Mouse (Mus musculus) liver, embryonic 13.5 days (tissue): ENCODE results near the gene Gtf2ird2. TPM values are rescaled to one million over a fixed set of nuclear protein-coding genes. Genes with fewer than 3 reads are reported as not detected.

Experiments
- ATAC-seq: fragments of 200-750 bp; cut with Nextera tagmentation; 2 replicates; pipeline ENCODE4 v1.8.0; 2017; ENCODE audit warnings: low read depth, mild to moderate bottlenecking, moderate number of reproducible peaks, moderate library complexity
- DNase-seq: peaks from one replicate; pipeline ENCODE4 v3.0.0; 2022
- H3K27ac ChIP-seq: fragments of 300-500 bp; sonication (generic); 2 replicates; pipeline ENCODE4 v1.5.1; 2015; ENCODE audit warnings: moderate library complexity, mild to moderate bottlenecking, inconsistent platforms
- H3K27me3 ChIP-seq: fragments of 300-500 bp; sonication (generic); 2 replicates; pipeline ENCODE4 v1.6.1; 2015; ENCODE audit warnings: mild to moderate bottlenecking, inconsistent platforms
- H3K36me3 ChIP-seq: fragments of 300-500 bp; sonication (generic); 2 replicates; pipeline ENCODE4 v1.6.1; 2015; ENCODE audit warnings: mild to moderate bottlenecking, inconsistent platforms
- H3K4me1 ChIP-seq: fragments of 300-500 bp; sonication (generic); replicated peaks from 2 replicates; pipeline ENCODE4 v1.6.1; 2015; ENCODE audit warnings: inconsistent platforms
- H3K4me2 ChIP-seq: fragments of 300-500 bp; sonication (generic); 2 replicates; pipeline ENCODE4 v1.6.1; 2015; ENCODE audit warnings: inconsistent platforms, mild to moderate bottlenecking, moderate library complexity
- H3K4me3 ChIP-seq: fragments of 300-500 bp; sonication (generic); replicated peaks from 2 replicates; pipeline ENCODE4 v1.5.1; 2015; ENCODE audit warnings: mild to moderate bottlenecking, inconsistent platforms
- H3K9ac ChIP-seq: fragments of 300-500 bp; sonication (generic); 2 replicates; pipeline ENCODE4 v1.6.1; 2015; ENCODE audit warnings: mild to moderate bottlenecking, inconsistent platforms
- H3K9me3 ChIP-seq: fragments of 300-500 bp; sonication (generic); replicated peaks from 2 replicates; pipeline ENCODE4 v1.6.1; 2016; ENCODE audit warnings: inconsistent platforms
- WGBS: fragments of 180-500 bp; shearing (Covaris S2); methylation state at CpG from one replicate; pipeline ENCODE4 v1.1.7; 2015; ENCODE audit not compliant: insufficient replicate concordance; 5-methylcytosine and 5-hydroxymethylcytosine counted together
- polyA plus RNA-seq: library from polyadenylated mRNA; unstranded; fragments of >200 nt; fragmentation: Nextera tagmentation; extraction: Ambion mirVana; gene quantifications from 2 replicates; pipeline ENCODE4 v1.2.1, GENCODE M21; 2015

Gtf2ird2 gene
- polyA plus RNA-seq, 1 experiment from 2014 or later = 1.5 TPM

DNA sequence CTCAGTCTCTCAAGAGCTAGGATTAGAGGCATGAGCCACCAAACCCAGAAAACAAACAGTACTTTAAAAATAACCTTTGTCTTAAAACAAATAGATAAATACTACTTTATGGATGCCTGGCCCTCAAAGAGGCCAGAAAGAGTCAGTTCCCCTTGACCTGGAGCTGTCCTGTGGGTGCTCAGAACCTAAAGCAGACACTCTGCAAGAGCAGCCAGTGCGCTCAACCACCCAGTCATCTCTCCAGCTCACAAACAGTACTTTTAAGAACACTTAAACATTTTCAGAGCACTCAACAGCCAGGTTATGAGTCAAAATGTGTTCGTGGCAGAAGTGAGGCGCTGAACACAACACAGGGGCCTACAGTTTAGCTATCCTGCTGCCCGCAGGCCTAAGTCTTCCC is 67.3 kb downstream of the Gtf2ird2 start:
- Histone ChIP-seq H3K9me3 (no peaks in the 10 kb centered on the region), H3K9ac (no peak overlapping the region), H3K4me1 (no peaks in the 10 kb centered on the region), H3K36me3 (peaks cover 96% of the 10 kb centered on the region), H3K4me3 (no peak overlapping the region), H3K27me3 (no peaks in the 10 kb centered on the region), H3K27ac (no peak overlapping the region), H3K4me2 (no peak overlapping the region)
- ATAC-seq = no peak
- no peak for DNase-seq
- 85% methylated on average over 4 of the region's 4 CpGs for WGBS

DNA sequence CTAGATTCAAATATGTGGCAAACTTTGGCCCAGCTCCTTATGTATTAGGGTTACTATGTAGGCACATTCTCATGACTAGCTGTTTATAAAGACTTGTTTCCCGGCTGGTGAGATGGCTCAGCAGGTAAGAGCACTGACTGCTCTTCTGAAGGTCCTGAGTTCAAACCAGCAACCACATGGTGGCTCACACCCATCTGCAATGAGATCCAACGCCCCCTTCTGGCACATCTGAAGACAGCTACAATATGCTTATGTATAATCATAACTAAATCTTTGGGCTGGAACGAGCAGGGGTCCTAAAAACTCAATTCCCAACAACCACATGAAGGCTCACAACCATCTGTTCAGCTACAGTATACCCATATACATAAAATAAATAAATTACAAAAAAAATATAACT is 70.0 kb downstream of the Gtf2ird2 start:
- Histone ChIP-seq H3K27me3 (no peaks in the 10 kb centered on the region), H3K4me1 (0 out of 2 replicates have a peak, but pooled peaks cover 4% of the 10 kb centered on the region), H3K9ac (no peak overlapping the region), H3K36me3 (peaks cover 90% of the 10 kb centered on the region), H3K27ac (no peak overlapping the region), H3K4me2 (no peak overlapping the region), H3K9me3 (no peaks in the 10 kb centered on the region), H3K4me3 (no peak overlapping the region)
- DNase-seq (no peak), ATAC-seq (no peak)
- 63% methylated on average over 3 of the region's 3 CpGs for WGBS

DNA sequence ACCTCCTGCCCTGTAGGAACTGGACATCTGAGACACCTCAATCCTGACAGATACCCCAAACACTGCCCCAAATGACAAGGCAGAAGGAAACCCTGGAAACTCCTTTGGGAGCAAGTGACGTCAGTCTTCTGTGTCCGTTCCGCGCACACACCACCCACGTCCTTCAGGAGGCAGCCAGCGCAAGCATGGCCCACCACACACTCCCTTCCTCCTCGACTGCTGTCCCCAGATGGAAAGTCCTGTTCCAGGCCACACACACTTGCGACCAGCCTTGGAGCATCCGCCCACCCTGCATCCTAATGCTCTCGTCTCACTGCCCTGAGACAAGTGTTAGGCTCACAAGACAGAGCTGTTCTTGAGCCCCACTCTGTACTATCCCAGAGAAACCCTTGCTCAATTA is 71.5 kb downstream of the Gtf2ird2 start:
- DNase-seq (no peak), ATAC-seq (no peak)
- 88% methylated on average over 10 of the region's 10 CpGs for WGBS
- Histone ChIP-seq H3K4me1 (0 out of 2 replicates have a peak, but pooled peaks cover 4% of the 10 kb centered on the region), H3K27ac (no peak overlapping the region), H3K36me3 (peaks cover 91% of the 10 kb centered on the region), H3K9ac (no peak overlapping the region), H3K4me2 (no peak overlapping the region), H3K27me3 (no peaks in the 10 kb centered on the region), H3K9me3 (no peaks in the 10 kb centered on the region), H3K4me3 (no peak overlapping the region)

DNA sequence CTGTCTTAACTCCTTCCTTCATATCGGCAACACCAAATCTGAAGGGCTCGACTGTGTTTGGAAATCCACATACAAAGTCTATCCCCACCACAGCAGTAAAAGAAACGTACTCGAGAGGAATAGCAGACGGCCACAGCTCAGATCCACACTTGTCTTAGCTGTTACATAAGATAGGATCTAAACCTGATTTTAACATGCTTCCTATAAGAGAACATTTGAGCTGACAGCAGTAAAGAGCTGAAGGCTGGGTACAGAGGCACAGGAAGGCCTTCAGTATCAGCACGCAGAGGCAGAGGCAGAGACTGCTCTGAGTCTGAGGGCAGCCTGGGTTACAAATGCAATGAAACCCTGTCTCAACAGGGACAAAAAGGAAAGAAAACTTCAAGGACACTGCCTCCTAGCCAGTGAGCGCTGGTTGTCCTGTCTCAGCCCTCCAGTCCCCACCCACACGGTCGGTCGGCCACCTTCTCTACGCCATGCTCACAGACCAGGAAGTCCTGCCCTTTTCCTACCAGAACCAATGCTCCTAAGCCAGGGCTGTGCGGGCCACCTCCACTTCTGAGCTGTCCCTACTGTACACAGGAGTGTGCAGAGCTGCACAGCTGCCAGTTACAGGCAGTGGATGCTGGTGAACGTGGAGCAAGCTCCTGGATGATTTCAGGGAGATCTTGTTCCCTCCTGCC is 73.7 kb downstream of the Gtf2ird2 start:
- H3K27ac ChIP-seq = no peak overlapping the region
- no peaks in the 10 kb centered on the region for H3K9me3 ChIP-seq
- H3K4me1 ChIP-seq = 0 out of 2 replicates have a peak, but pooled peaks cover 4% of the 10 kb centered on the region
- 72% methylated on average over 13 of the region's 13 CpGs for WGBS
- peaks cover 91% of the 10 kb centered on the region for H3K36me3 ChIP-seq
- no peak overlapping the region for H3K4me3 ChIP-seq
- H3K9ac ChIP-seq = no peak overlapping the region
- DNase-seq (no peak), ATAC-seq (no peak)
- no peaks in the 10 kb centered on the region for H3K27me3 ChIP-seq
- H3K4me2 ChIP-seq = no peak overlapping the region

DNA sequence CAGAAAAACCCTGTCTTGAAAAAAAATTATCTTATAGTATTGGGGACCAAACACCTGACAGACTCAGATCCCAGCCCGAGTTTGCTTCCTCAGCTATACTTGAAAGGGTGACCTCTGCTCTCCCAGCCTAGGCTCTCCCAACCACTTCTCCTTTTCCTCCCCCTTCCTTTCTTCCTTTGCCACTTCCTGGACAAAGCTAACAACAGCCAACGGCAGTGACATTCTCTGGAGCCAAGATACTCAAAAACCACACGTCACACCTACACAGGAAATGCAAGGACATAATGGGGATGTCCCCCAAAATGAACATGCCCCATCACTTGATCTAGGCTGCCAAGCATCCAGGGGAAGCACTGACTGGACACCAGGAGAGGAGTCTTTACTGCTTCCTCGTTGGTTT is 74.6 kb downstream of the Gtf2ird2 start:
- H3K4me1 ChIP-seq = 0 out of 2 replicates have a peak, but pooled peaks cover 4% of the 10 kb centered on the region
- H3K4me2 ChIP-seq = no peak overlapping the region
- H3K36me3 ChIP-seq = peaks cover 91% of the 10 kb centered on the region
- H3K9me3 ChIP-seq = no peaks in the 10 kb centered on the region
- H3K27ac ChIP-seq = no peak overlapping the region; the same call in 1 of the 2 replicates
- no peak for DNase-seq
- H3K4me3 ChIP-seq = no peak overlapping the region
- ATAC-seq = no peak
- H3K9ac ChIP-seq = no peak overlapping the region
- WGBS = 32% methylated on average over 4 of the region's 4 CpGs
- H3K27me3 ChIP-seq = no peaks in the 10 kb centered on the region

DNA sequence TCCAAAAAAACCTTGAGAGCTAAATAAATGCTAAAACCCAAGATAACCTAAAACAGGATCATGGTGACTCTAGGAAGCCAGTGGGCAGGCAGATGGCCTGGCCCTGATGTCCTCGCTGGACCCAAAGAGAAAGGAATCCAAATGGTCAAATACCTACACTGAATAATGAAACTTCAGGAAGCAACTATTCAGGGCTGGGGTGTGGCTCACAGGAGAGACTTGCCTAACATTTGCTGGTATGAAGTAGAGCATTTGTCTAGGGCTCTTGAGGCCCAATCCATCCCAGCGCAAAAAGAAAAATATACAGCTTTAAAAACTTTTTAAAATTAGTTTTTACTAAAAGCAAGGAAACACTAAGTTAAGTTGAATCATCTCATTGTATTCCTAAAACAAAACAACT is 75.1 kb downstream of the Gtf2ird2 start:
- no peak overlapping the region for H3K9ac ChIP-seq
- no peak for ATAC-seq
- no peak overlapping the region for H3K4me2 ChIP-seq
- H3K27ac ChIP-seq = no peak overlapping the region; the same call in 1 of the 2 replicates
- no peaks in the 10 kb centered on the region for H3K27me3 ChIP-seq
- peaks cover 91% of the 10 kb centered on the region for H3K36me3 ChIP-seq
- no peak for DNase-seq
- H3K9me3 ChIP-seq = no peaks in the 10 kb centered on the region
- no peak overlapping the region for H3K4me3 ChIP-seq
- H3K4me1 ChIP-seq = 0 out of 2 replicates have a peak, but pooled peaks cover 4% of the 10 kb centered on the region
- 90% methylated on average over 2 of the region's 2 CpGs for WGBS

DNA sequence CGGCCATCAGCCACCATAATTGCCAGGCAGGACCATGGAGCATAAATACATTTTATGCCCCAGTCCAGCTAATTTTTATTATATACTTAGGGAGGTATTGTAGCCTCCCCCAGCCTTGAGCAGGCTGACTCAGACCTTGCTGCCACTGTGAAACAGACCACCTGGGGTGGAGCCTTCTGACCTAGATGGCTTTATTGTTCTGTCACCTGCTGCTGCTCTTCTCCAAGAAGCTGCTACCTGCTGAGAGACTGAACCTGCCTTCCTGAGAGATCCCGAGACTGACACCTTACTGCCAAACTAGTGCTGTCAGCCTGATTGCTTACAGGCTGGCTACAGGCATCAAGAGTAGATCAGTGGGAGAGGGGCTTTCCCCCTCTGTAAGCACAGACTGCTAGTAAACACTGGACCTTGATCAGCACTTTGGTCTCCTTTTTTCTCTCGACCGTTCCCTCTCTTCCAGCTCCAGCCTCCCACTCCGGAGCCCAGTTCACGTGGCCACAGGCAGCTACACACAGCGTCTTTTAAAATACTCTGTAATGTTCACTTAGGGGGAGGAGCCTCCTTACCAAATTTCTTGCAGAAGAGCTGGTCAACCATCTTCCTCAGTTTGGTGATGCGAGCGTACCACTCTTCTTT is 76.3 kb downstream of the Gtf2ird2 start:
- H3K4me2 ChIP-seq = no peak overlapping the region
- no peak overlapping the region for H3K4me3 ChIP-seq
- H3K36me3 ChIP-seq = peaks cover 93% of the 10 kb centered on the region
- H3K9me3 ChIP-seq = no peaks in the 10 kb centered on the region
- H3K4me1 ChIP-seq = 0 out of 2 replicates have a peak, but pooled peaks cover 4% of the 10 kb centered on the region
- no peak overlapping the region for H3K9ac ChIP-seq
- no peak overlapping the region for H3K27ac ChIP-seq
- no peak for ATAC-seq
- DNase-seq = no peak
- no peaks in the 10 kb centered on the region for H3K27me3 ChIP-seq
- 87% methylated on average over 9 of the region's 9 CpGs for WGBS

DNA sequence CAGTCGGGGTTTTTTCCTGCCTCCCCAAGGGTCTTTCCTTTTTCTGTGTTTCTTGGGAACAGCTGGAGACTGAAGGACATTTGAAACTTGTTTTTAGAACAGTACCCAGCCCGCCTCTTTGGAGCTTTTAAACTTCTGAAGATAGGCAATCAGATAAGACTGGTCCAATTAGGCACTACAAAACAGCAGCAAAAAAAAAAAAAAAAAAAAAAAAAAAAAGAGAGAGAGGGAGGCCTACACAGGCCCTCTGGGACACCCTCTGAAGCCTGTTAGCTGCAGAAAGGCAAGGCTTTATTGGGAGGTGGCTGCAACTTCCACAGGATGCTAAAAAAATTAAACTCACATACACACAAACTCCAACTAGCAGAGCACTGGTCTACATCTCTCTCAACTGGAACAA is 82.1 kb downstream of the Gtf2ird2 start:
- DNase-seq (no peak), ATAC-seq (no peak)
- Histone ChIP-seq H3K36me3 (peaks cover 92% of the 10 kb centered on the region), H3K9ac (no peak overlapping the region), H3K27me3 (no peaks in the 10 kb centered on the region), H3K4me2 (no peak overlapping the region), H3K9me3 (no peaks in the 10 kb centered on the region), H3K4me1 (no peaks in the 10 kb centered on the region), H3K4me3 (no peak overlapping the region), H3K27ac (no peak overlapping the region)
- 56% methylated on average over 2 of the region's 2 CpGs for WGBS

DNA sequence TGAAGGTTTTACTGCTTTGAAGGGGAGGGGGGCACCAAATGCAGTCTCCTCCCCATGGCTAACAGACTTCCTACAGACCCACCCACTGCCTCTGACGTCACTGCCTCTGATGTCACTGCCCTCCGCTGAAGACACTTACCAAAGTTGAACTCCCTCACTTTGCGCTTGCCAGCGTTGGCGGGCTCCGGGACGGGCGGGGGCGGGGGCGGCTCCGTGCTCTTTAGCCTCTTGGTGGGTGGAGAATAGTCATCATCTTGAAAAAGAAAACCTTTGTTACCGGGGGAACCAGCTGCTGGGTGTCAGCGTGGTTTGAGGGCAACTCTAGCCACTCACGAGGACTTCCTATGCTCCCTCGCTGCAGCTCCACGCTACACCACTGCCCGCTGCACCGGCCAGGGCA is 82.6 kb downstream of the Gtf2ird2 start:
- H3K9ac ChIP-seq = no peak overlapping the region
- H3K27me3 ChIP-seq = no peaks in the 10 kb centered on the region
- 88% methylated on average over 18 of the region's 18 CpGs for WGBS

DNA sequence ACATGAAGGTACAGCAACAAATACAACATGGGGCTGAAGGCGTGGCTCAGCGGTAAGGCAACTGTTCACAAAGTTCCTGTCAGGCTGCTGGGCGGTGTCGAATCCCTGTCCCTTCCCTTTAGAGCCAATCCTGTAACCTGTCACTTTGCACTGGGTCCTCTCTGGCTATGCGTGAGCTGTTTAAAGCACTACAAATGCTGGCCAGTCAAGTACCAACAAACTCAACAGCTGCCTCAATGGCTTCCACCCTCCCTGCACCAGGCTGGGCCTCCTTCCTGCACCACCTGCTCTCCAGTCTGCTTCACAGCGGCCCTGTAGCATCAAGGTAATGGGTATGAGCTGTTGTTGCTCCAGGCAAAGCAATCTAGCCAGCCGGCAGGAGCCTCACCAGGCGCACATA is 84.9 kb downstream of the Gtf2ird2 start:
- DNase-seq (no peak), ATAC-seq (no peak)
- Histone ChIP-seq H3K27me3 (no peaks in the 10 kb centered on the region), H3K9me3 (no peaks in the 10 kb centered on the region), H3K27ac (no peak overlapping the region), H3K4me3 (no peak overlapping the region), H3K9ac (no peak overlapping the region), H3K4me2 (no peak overlapping the region), H3K36me3 (peaks cover 94% of the 10 kb centered on the region), H3K4me1 (no peaks in the 10 kb centered on the region)
- WGBS = 86% methylated on average over 8 of the region's 8 CpGs

More for the DNA sequence above, 82.6 kb downstream of the Gtf2ird2 start:
- no peak for DNase-seq
- ATAC-seq = no peak
- Histone ChIP-seq H3K27ac (no peak overlapping the region), H3K9me3 (no peaks in the 10 kb centered on the region), H3K4me1 (no peaks in the 10 kb centered on the region), H3K4me2 (no peak overlapping the region), H3K36me3 (peaks cover 92% of the 10 kb centered on the region), H3K4me3 (no peak overlapping the region)

DNA sequence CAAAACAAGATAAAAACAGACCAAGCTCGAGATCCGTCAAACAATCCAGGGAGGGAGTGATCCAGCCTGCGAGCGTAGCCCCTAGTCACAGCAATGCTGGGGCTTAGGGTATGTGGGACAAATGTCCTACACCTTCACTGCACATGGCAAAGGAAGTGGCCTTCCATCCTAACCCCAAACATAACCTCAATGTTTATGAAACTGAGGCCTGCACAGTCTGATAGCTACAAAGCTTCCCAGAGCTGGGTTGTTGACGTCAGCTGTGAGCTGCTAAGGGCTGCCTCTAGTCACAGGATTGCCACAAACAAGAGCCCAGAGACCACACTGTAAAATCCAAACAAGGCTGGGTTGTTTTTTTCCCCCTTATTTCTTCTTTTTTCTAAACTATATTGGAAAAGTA is 85.9 kb downstream of the Gtf2ird2 start:
- peaks cover 92% of the 10 kb centered on the region for H3K36me3 ChIP-seq
- DNase-seq = no peak

DNA sequence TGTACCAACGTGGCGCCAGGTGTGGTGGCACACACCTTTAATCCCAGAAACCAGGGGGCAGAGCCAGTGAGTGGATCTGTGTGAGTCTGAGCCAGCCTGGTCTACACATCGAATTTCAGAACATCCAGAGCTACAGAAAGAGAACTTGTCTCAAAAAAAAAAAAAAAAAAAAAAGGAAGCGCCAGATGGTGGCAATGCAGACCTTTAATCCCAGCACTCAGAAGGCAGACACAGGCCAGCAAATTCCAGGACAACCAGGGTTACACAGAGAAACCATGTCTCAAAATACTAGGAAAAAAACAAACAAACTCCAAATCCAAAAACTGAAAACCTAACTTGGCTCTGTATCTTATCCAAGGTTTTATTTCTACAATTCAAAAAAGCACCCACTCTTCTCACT is 86.7 kb downstream of the Gtf2ird2 start:
- Histone ChIP-seq H3K9me3 (no peaks in the 10 kb centered on the region), H3K27ac (no peak overlapping the region), H3K4me1 (0 out of 2 replicates have a peak, but pooled peaks cover under 1% of the 10 kb centered on the region), H3K4me3 (no peak overlapping the region), H3K36me3 (peaks cover 92% of the 10 kb centered on the region), H3K9ac (no peak overlapping the region), H3K27me3 (no peaks in the 10 kb centered on the region), H3K4me2 (no peak overlapping the region)
- WGBS = 73% methylated on average over 4 of the region's 4 CpGs
- no peak for DNase-seq
- no peak for ATAC-seq

More for the DNA sequence above, 85.9 kb downstream of the Gtf2ird2 start:
- no peak overlapping the region for H3K9ac ChIP-seq
- no peaks in the 10 kb centered on the region for H3K27me3 ChIP-seq
- no peaks in the 10 kb centered on the region for H3K9me3 ChIP-seq
- no peak for ATAC-seq
- no peak overlapping the region for H3K4me2 ChIP-seq
- no peak overlapping the region for H3K4me3 ChIP-seq
- no peaks in the 10 kb centered on the region for H3K4me1 ChIP-seq
- H3K27ac ChIP-seq = no peak overlapping the region
- 63% methylated on average over 5 of the region's 5 CpGs for WGBS
